Mouse (Mus musculus): Measurements from ENCODE around the gene Cd19. TPM values are rescaled to one million over a fixed set of nuclear protein-coding genes. Genes with fewer than 3 reads are reported as not detected.

Gene Cd19
- polyA plus RNA-seq, 1 experiment from 2014 or later = 0.12 TPM

- no peaks in the 10 kb centered on the region for H3K27me3 ChIP-seq
- H3K36me3 ChIP-seq = peaks cover 16% of the 10 kb centered on the region
- H3K9ac ChIP-seq = no peak overlapping the region
- H3K27ac ChIP-seq = no peak overlapping the region
- H3K4me1 ChIP-seq = no peaks in the 10 kb centered on the region
- 88% methylated on average over 3 of the region's 3 CpGs for WGBS
- no peak overlapping the region for H3K4me3 ChIP-seq (replicated peaks)
- no peak overlapping the region for H3K4me2 ChIP-seq
- no peaks in the 10 kb centered on the region for H3K9me3 ChIP-seq (replicated peaks)
- ATAC-seq (replicated peaks; ENCODE audit: low FRiP score) = no peak
Observed at GRCm38 (mm10) chr7:126452244-126452643, 37.6 kb upstream of the Cd19 start.

- ATAC-seq (replicated peaks; ENCODE audit: low FRiP score) = no peak
- Histone ChIP-seq H3K9me3 (replicated peaks) (no peaks in the 10 kb centered on the region), H3K4me3 (replicated peaks) (no peak overlapping the region), H3K36me3 (peaks cover 32% of the 10 kb centered on the region), H3K27ac (no peak overlapping the region), H3K4me1 (no peaks in the 10 kb centered on the region), H3K9ac (no peak overlapping the region), H3K27me3 (no peaks in the 10 kb centered on the region), H3K4me2 (no peak overlapping the region)
- WGBS = 82% methylated on average over 6 of the region's 6 CpGs
Observed at GRCm38 (mm10) chr7:126450641-126451040, 36.0 kb upstream of the Cd19 start.

GRCm38 (mm10) chr7:126449991-126450390 is 35.3 kb upstream of the Cd19 start:
- Histone ChIP-seq H3K27ac (no peak overlapping the region), H3K4me1 (no peaks in the 10 kb centered on the region), H3K27me3 (no peaks in the 10 kb centered on the region), H3K36me3 (peaks cover 38% of the 10 kb centered on the region), H3K4me2 (no peak overlapping the region), H3K9ac (no peak overlapping the region), H3K4me3 (replicated peaks) (no peak overlapping the region), H3K9me3 (replicated peaks) (no peaks in the 10 kb centered on the region)
- ATAC-seq (replicated peaks; ENCODE audit: low FRiP score) = no peak
- WGBS = 91% methylated on average over 18 of the region's 18 CpGs

- no peaks in the 10 kb centered on the region for H3K4me1 ChIP-seq
- no peaks in the 10 kb centered on the region for H3K9me3 ChIP-seq (replicated peaks)
- H3K36me3 ChIP-seq = peaks cover 49% of the 10 kb centered on the region
- no peak overlapping the region for H3K4me3 ChIP-seq (replicated peaks)
- no peak overlapping the region for H3K4me2 ChIP-seq
- no peaks in the 10 kb centered on the region for H3K27me3 ChIP-seq
- ATAC-seq (replicated peaks; ENCODE audit: low FRiP score) = no peak
- no peak overlapping the region for H3K9ac ChIP-seq
- WGBS = 90% methylated on average over 19 of the region's 19 CpGs
- H3K27ac ChIP-seq = no peak overlapping the region
Observed at GRCm38 (mm10) chr7:126448481-126448880, 33.8 kb upstream of the Cd19 start.

- Histone ChIP-seq H3K9ac (no peak overlapping the region), H3K4me3 (replicated peaks) (no peak overlapping the region), H3K4me1 (no peaks in the 10 kb centered on the region), H3K36me3 (peaks cover 67% of the 10 kb centered on the region), H3K4me2 (no peak overlapping the region), H3K9me3 (replicated peaks) (no peaks in the 10 kb centered on the region), H3K27me3 (no peaks in the 10 kb centered on the region), H3K27ac (no peak overlapping the region)
- ATAC-seq (replicated peaks; ENCODE audit: low FRiP score) = no peak
- 93% methylated on average over 21 of the region's 21 CpGs for WGBS
Observed at GRCm38 (mm10) chr7:126446217-126446616, 31.5 kb upstream of the Cd19 start.

- H3K4me1 ChIP-seq = no peaks in the 10 kb centered on the region
- H3K9me3 ChIP-seq (replicated peaks) = no peaks in the 10 kb centered on the region
- H3K36me3 ChIP-seq = peaks cover 73% of the 10 kb centered on the region
- ATAC-seq (replicated peaks; ENCODE audit: low FRiP score) = no peak
- no peak overlapping the region for H3K4me2 ChIP-seq
- H3K27me3 ChIP-seq = no peaks in the 10 kb centered on the region
- H3K9ac ChIP-seq = no peak overlapping the region
- WGBS = 94% methylated on average over 15 of the region's 15 CpGs
- no peak overlapping the region for H3K4me3 ChIP-seq (replicated peaks)
- no peak overlapping the region for H3K27ac ChIP-seq
Observed at GRCm38 (mm10) chr7:126445104-126445815, 30.6 kb upstream of the Cd19 start.

- ATAC-seq (replicated peaks; ENCODE audit: low FRiP score) = no peak
- Histone ChIP-seq H3K4me2 (no peak overlapping the region), H3K27ac (no peak overlapping the region), H3K36me3 (peaks cover 78% of the 10 kb centered on the region), H3K4me1 (no peaks in the 10 kb centered on the region), H3K9me3 (replicated peaks) (no peaks in the 10 kb centered on the region), H3K27me3 (no peaks in the 10 kb centered on the region), H3K9ac (no peak overlapping the region), H3K4me3 (replicated peaks) (no peak overlapping the region)
- WGBS = 95% methylated on average over 9 of the region's 9 CpGs
Observed at GRCm38 (mm10) chr7:126444536-126444935, 29.8 kb upstream of the Cd19 start.

GRCm38 (mm10) chr7:126443997-126444396 is 29.3 kb upstream of the Cd19 start:
- 94% methylated on average over 10 of the region's 10 CpGs for WGBS
- H3K36me3 ChIP-seq = peaks cover 78% of the 10 kb centered on the region
- H3K4me2 ChIP-seq = no peak overlapping the region
- H3K27ac ChIP-seq = no peak overlapping the region
- ATAC-seq (replicated peaks; ENCODE audit: low FRiP score) = no peak
- H3K4me3 ChIP-seq (replicated peaks) = no peak overlapping the region
- H3K9me3 ChIP-seq (replicated peaks) = no peaks in the 10 kb centered on the region
- H3K4me1 ChIP-seq = no peaks in the 10 kb centered on the region
- H3K9ac ChIP-seq = no peak overlapping the region
- H3K27me3 ChIP-seq = no peaks in the 10 kb centered on the region

- Histone ChIP-seq H3K4me1 (no peaks in the 10 kb centered on the region), H3K4me2 (no peak overlapping the region), H3K4me3 (replicated peaks) (no peak overlapping the region), H3K9ac (no peak overlapping the region), H3K27ac (no peak overlapping the region), H3K36me3 (peaks cover 46% of the 10 kb centered on the region), H3K9me3 (replicated peaks) (no peaks in the 10 kb centered on the region), H3K27me3 (no peaks in the 10 kb centered on the region)
- ATAC-seq (replicated peaks; ENCODE audit: low FRiP score) = no peak
- 84% methylated on average over 9 of the region's 9 CpGs for WGBS
Observed at GRCm38 (mm10) chr7:126440134-126440533, 25.4 kb upstream of the Cd19 start.

- Histone ChIP-seq H3K27ac (no peak overlapping the region), H3K4me1 (no peaks in the 10 kb centered on the region), H3K27me3 (no peaks in the 10 kb centered on the region), H3K9ac (no peak overlapping the region), H3K36me3 (peaks cover 48% of the 10 kb centered on the region), H3K9me3 (replicated peaks) (no peaks in the 10 kb centered on the region), H3K4me2 (no peak overlapping the region), H3K4me3 (replicated peaks) (no peak overlapping the region)
- ATAC-seq (replicated peaks; ENCODE audit: low FRiP score) = no peak
- 20% methylated on average over 8 of the region's 8 CpGs for WGBS
Observed at GRCm38 (mm10) chr7:126436851-126437250, 22.2 kb upstream of the Cd19 start.

- H3K9me3 ChIP-seq (replicated peaks) = no peaks in the 10 kb centered on the region
- H3K27ac ChIP-seq = no peak overlapping the region
- no peaks in the 10 kb centered on the region for H3K4me1 ChIP-seq
- H3K4me3 ChIP-seq (replicated peaks) = no peak overlapping the region
- 68% methylated on average over 3 of the region's 3 CpGs for WGBS
- peaks cover 45% of the 10 kb centered on the region for H3K36me3 ChIP-seq
- no peak overlapping the region for H3K4me2 ChIP-seq
- no peaks in the 10 kb centered on the region for H3K27me3 ChIP-seq
- no peak for ATAC-seq (replicated peaks; ENCODE audit: low FRiP score)
- no peak overlapping the region for H3K9ac ChIP-seq
Observed at GRCm38 (mm10) chr7:126435801-126436200, 21.1 kb upstream of the Cd19 start.

- H3K9me3 ChIP-seq (replicated peaks) = no peaks in the 10 kb centered on the region
- H3K27ac ChIP-seq = no peak overlapping the region
- no peak overlapping the region for H3K4me3 ChIP-seq (replicated peaks)
- WGBS = 70% methylated on average over 7 of the region's 7 CpGs
- peaks cover 36% of the 10 kb centered on the region for H3K36me3 ChIP-seq
- ATAC-seq (replicated peaks; ENCODE audit: low FRiP score) = no peak
- no peak overlapping the region for H3K9ac ChIP-seq
- no peak overlapping the region for H3K4me2 ChIP-seq
- peaks cover under 1% of the 10 kb centered on the region for H3K4me1 ChIP-seq
- H3K27me3 ChIP-seq = no peaks in the 10 kb centered on the region
Observed at GRCm38 (mm10) chr7:126434726-126435125, 20.0 kb upstream of the Cd19 start.

- Histone ChIP-seq H3K27me3 (no peaks in the 10 kb centered on the region), H3K9ac (no peak overlapping the region), H3K27ac (no peak overlapping the region), H3K36me3 (peaks cover 31% of the 10 kb centered on the region), H3K4me1 (peaks cover 15% of the 10 kb centered on the region), H3K4me2 (no peak overlapping the region; the same call in 1 of the 2 replicates), H3K9me3 (replicated peaks) (0 out of 2 replicates have a peak, but pooled peaks cover 3% of the 10 kb centered on the region), H3K4me3 (replicated peaks) (no peak overlapping the region)
- ATAC-seq (replicated peaks; ENCODE audit: low FRiP score) = no peak
Observed at GRCm38 (mm10) chr7:126430167-126430566, 15.5 kb upstream of the Cd19 start.
